Mouse (Mus musculus) CH12.LX (cell line): ENCODE data around the gene Pole2. TPM values are rescaled to one million over a fixed set of nuclear protein-coding genes. Genes with fewer than 3 reads are reported as not detected.

ENCODE experiments used
- DNase-seq: peaks from one replicate; pipeline ENCODE4 v3.0.0-alpha.2; 2013; ENCODE audit errors: extremely low read depth
- H3K27ac ChIP-seq: 2 replicates; pipeline ENCODE4 v1.5.1; 2012; ENCODE audit warnings: low read depth, mild to moderate bottlenecking, control low read depth, moderate library complexity; ENCODE audit not compliant: insufficient read depth
- H3K27me3 ChIP-seq: replicated peaks from 2 replicates; pipeline ENCODE3; 2012; ENCODE audit warnings: inconsistent platforms
- H3K36me3 ChIP-seq, 2 experiments: replicated peaks in 1 of 2; 2 replicates each; pipeline versions ENCODE3 to v1.6.1; 2012; ENCODE audit warnings: inconsistent platforms in 1 of 2, low read length in 1 of 2, mild to moderate bottlenecking in 1 of 2, mixed read lengths in 1 of 2, moderate library complexity in 1 of 2; ENCODE audit not compliant: control insufficient read depth in 1 of 2, insufficient read depth in 1 of 2
- H3K4me1 ChIP-seq, 2 experiments: 2 replicates each; pipeline ENCODE4 v1.6.1; 2012; ENCODE audit warnings: inconsistent platforms in 1 of 2, moderate library complexity in 1 of 2; ENCODE audit not compliant: insufficient read depth in 2 of 2, control insufficient read depth in 1 of 2
- H3K4me2 ChIP-seq: 2 replicates; pipeline ENCODE4 v1.6.1; 2012; ENCODE audit warnings: low read depth, mild to moderate bottlenecking, control low read depth; ENCODE audit not compliant: poor library complexity, insufficient read depth, severe bottlenecking
- H3K4me3 ChIP-seq, 3 experiments: fragments of 150-350 bp in 1 of 3; sonication (generic) in 1 of 3; replicated peaks in 1 of 3; 2 replicates each; pipeline versions ENCODE3 to v1.5.1; 2011 to 2012; ENCODE audit warnings: low read depth in 2 of 3, low read length in 2 of 3, mild to moderate bottlenecking in 2 of 3, moderate library complexity in 2 of 3, control low read depth in 1 of 3, improper control_type of control experiment in 1 of 3, inconsistent platforms in 1 of 3, mixed read lengths in 1 of 3; ENCODE audit not compliant: poor library complexity in 1 of 3
- H3K79me2 ChIP-seq: replicated peaks from 2 replicates; pipeline ENCODE4 v1.6.1; 2012; ENCODE audit warnings: mild to moderate bottlenecking, moderate library complexity; ENCODE audit not compliant: control insufficient read depth, poor library complexity, insufficient read depth, severe bottlenecking; ENCODE audit errors: extremely low read depth
- H3K9ac ChIP-seq: 2 replicates; pipeline ENCODE4 v1.6.1; 2012; ENCODE audit warnings: low read depth, mild to moderate bottlenecking, control low read depth, moderate library complexity; ENCODE audit not compliant: insufficient read depth
- H3K9me3 ChIP-seq: replicated peaks from 2 replicates; pipeline ENCODE3; 2012; ENCODE audit warnings: low read length, inconsistent platforms, mixed read lengths
- CHD1 ChIP-seq: IDR thresholded peaks from 2 replicates; pipeline ENCODE4 v1.6.1; 2012; ENCODE audit warnings: low read depth, low read length, improper control_type of control experiment, inconsistent platforms
- CHD2 ChIP-seq: IDR thresholded peaks from 2 replicates; pipeline ENCODE4 v1.6.1; 2011; ENCODE audit warnings: low read length, improper control_type of control experiment
- E2F4 ChIP-seq: IDR thresholded peaks from 2 replicates; pipeline ENCODE4 v1.6.1; 2011; ENCODE audit warnings: low read depth, low read length, improper control_type of control experiment; ENCODE audit not compliant: insufficient replicate concordance
- ELF1 ChIP-seq: IDR thresholded peaks from 2 replicates; pipeline ENCODE4 v1.6.1; 2014; ENCODE audit warnings: low read depth, mild to moderate bottlenecking, inconsistent platforms, low read length, improper control_type of control experiment
- ETS1 ChIP-seq: conservative IDR thresholded peaks from 2 replicates; pipeline ENCODE4 v1.6.1; 2012; ENCODE audit warnings: low read depth, mild to moderate bottlenecking, inconsistent platforms, low read length, improper control_type of control experiment, moderate library complexity
- HCFC1 ChIP-seq: IDR thresholded peaks from 2 replicates; pipeline ENCODE4 v1.6.1; 2012; ENCODE audit warnings: low read depth, mild to moderate bottlenecking, inconsistent platforms, low read length, improper control_type of control experiment
- IRF4 ChIP-seq: IDR thresholded peaks from 2 replicates; pipeline ENCODE4 v1.6.1; 2014; ENCODE audit warnings: low read depth, mild to moderate bottlenecking, inconsistent platforms, low read length, improper control_type of control experiment
- JUND ChIP-seq: conservative IDR thresholded peaks from 2 replicates; pipeline ENCODE4 v1.6.1; 2011; ENCODE audit warnings: low read depth, low read length, improper control_type of control experiment
- MAX ChIP-seq: IDR thresholded peaks from 2 replicates; pipeline ENCODE4 v1.6.1; 2011; ENCODE audit warnings: low read length, improper control_type of control experiment
- MEF2A ChIP-seq: IDR thresholded peaks from 2 replicates; pipeline ENCODE4 v1.6.1; 2014; ENCODE audit warnings: low read depth, mild to moderate bottlenecking, inconsistent platforms, low read length, improper control_type of control experiment, borderline replicate concordance
- MXI1 ChIP-seq: IDR thresholded peaks from 2 replicates; pipeline ENCODE4 v1.6.1; 2011; ENCODE audit warnings: mild to moderate bottlenecking, low read depth, low read length, improper control_type of control experiment
- NELFE ChIP-seq: IDR thresholded peaks from 2 replicates; pipeline ENCODE4 v1.6.1; 2011; ENCODE audit warnings: low read depth, low read length, improper control_type of control experiment
- NRF1 ChIP-seq: IDR thresholded peaks from 2 replicates; pipeline ENCODE4 v1.6.1; 2014; ENCODE audit warnings: low read depth, mild to moderate bottlenecking, inconsistent platforms, low read length, improper control_type of control experiment, moderate library complexity
- POLR2A ChIP-seq: IDR thresholded peaks from 2 replicates; pipeline ENCODE4 v1.6.1; 2011; ENCODE audit warnings: low read depth, mild to moderate bottlenecking, improper control_type of control experiment, low read length
- POLR2AphosphoS2 ChIP-seq: IDR thresholded peaks from 2 replicates; pipeline ENCODE4 v1.6.1; 2011; ENCODE audit warnings: low read depth, low read length, improper control_type of control experiment
- RAD21 ChIP-seq: IDR thresholded peaks from 2 replicates; pipeline ENCODE4 v1.6.1; 2011; ENCODE audit warnings: low read depth, mild to moderate bottlenecking, low read length, improper control_type of control experiment, moderate library complexity
- RCOR1 ChIP-seq: conservative IDR thresholded peaks from 2 replicates; pipeline ENCODE4 v1.6.1; 2012; ENCODE audit warnings: low read depth, mild to moderate bottlenecking, inconsistent platforms, low read length, improper control_type of control experiment
- TBP ChIP-seq: conservative IDR thresholded peaks from 2 replicates; pipeline ENCODE4 v1.6.1; 2011; ENCODE audit warnings: low read depth, low read length, improper control_type of control experiment
- TCF12 ChIP-seq: IDR thresholded peaks from 2 replicates; pipeline ENCODE4 v1.6.1; 2014; ENCODE audit warnings: low read depth, mild to moderate bottlenecking, inconsistent platforms, low read length, improper control_type of control experiment
- UBTF ChIP-seq: IDR thresholded peaks from 2 replicates; pipeline ENCODE4 v1.6.1; 2012; ENCODE audit warnings: low read depth, mild to moderate bottlenecking, inconsistent platforms, low read length, improper control_type of control experiment, moderate library complexity
- USF2 ChIP-seq: conservative IDR thresholded peaks from 2 replicates; pipeline ENCODE4 v1.6.1; 2011; ENCODE audit warnings: low read depth, low read length, improper control_type of control experiment
- ZMIZ1 ChIP-seq: IDR thresholded peaks from 2 replicates; pipeline ENCODE4 v1.6.1; 2012; ENCODE audit warnings: low read depth, mild to moderate bottlenecking, inconsistent platforms, low read length, improper control_type of control experiment
- ZNF384 ChIP-seq: IDR thresholded peaks from 2 replicates; pipeline ENCODE4 v1.6.1; 2012; ENCODE audit warnings: low read depth, low read length, improper control_type of control experiment, inconsistent platforms
- dilution Hi-C: fragments of 300-500 bp; cut with MboI; formaldehyde crosslinking; loops from 2 replicates; pipeline ENCODE4 v1.14.3; 2020; ENCODE audit warnings: low sequenced_read_pairs; ENCODE audit not compliant: extremely low pct_unique_long_range_greater_than_20kb, extremely low pct_ligation_motif_present
- in situ Hi-C: fragments of 300-500 bp; cut with MboI; formaldehyde crosslinking; loops from 3 replicates; pipeline ENCODE4 v1.14.3; 2019; ENCODE audit warnings: low sequenced_read_pairs, low pct_ligation_motif_present, low pct_unique_long_range_greater_than_20kb, mixed read lengths
- polyA plus RNA-seq: library from polyadenylated mRNA; unstranded; fragments of >175 nt; gene quantifications from 2 replicates; pipeline ENCODE4 v1.2.1, GENCODE M21; 2012; ENCODE audit warnings: low read depth; ENCODE audit not compliant: insufficient read length
- total RNA-seq, 2 experiments: library from RNA; depleted of rRNA; stranded (reverse); fragments of 300-350 nt in 1 of 2; fragments of >200 nt in 1 of 2; gene quantifications; 2 replicates each; pipeline ENCODE4 v1.2.3; 2012 to 2014

Gene Pole2
- total RNA-seq (2012; rRNA removed) (32.6 and 38.3 TPM in 2 replicates), total RNA-seq (2014; rRNA removed) (143 and 148 TPM in 2 replicates), polyA plus RNA-seq (37.1 and 37.3 TPM in 2 replicates)

- peaks cover 10% of the 10 kb centered on the region; the same call in 1 of the 2 replicates for H3K79me2 ChIP-seq
- peak within 1 kb of the TSS; percentile 86 for H3K4me2 ChIP-seq
- H3K27me3 ChIP-seq: no peaks in the 10 kb centered on the region
- peaks cover 2 to 31% of the 10 kb centered on the region in 2 experiments; a peak in 3 of 4 replicates for H3K4me1 ChIP-seq
- no peaks in the 10 kb centered on the region for H3K9me3 ChIP-seq
- in situ Hi-C loops: no loop called here
- DNase-seq: peak; percentile 81
- peaks cover 4 to 28% of the 10 kb centered on the region in 2 experiments for H3K36me3 ChIP-seq
- H3K27ac ChIP-seq: peak within 1 kb of the TSS; percentile 35; the same call in 1 of the 2 replicates
- dilution Hi-C loops: no loop called here
- TF ChIP-seq NELFE: peak; percentile 79
- TF ChIP-seq ELF1: peak; percentile 54; the same call in 1 of the 2 replicates
- TF ChIP-seq ETS1: peak; percentile 0; the same call in 1 of the 2 replicates
- 0 out of 2 replicates have a peak, but pooled peaks have one; percentile 61 for TF ChIP-seq UBTF
- TF ChIP-seq POLR2AphosphoS2: peak; percentile 56; the same call in 1 of the 2 replicates
- peak; percentile 40; the same call in 1 of the 2 replicates for TF ChIP-seq MEF2A
- TF ChIP-seq ZMIZ1: peak; percentile 82; the same call in 1 of the 2 replicates
- peak; percentile 84 for TF ChIP-seq TBP
- no peak for TF ChIP-seq CHD1
- peak; percentile 38; the same call in 1 of the 2 replicates for TF ChIP-seq MXI1
- peak; percentile 72 for TF ChIP-seq TCF12
- TF ChIP-seq CHD2: 0 out of 2 replicates have a peak, but pooled peaks have one; percentile 25
- TF ChIP-seq NRF1: peak; percentile 53
- TF ChIP-seq ZNF384: 0 out of 2 replicates have a peak, but pooled peaks have one; percentile 19
- TF ChIP-seq IRF4: no peak; the same call in 1 of the 2 replicates
- peak; percentile 87; the same call in 1 of the 2 replicates for TF ChIP-seq E2F4
- no peak for TF ChIP-seq JUND
- TF ChIP-seq RCOR1: 0 out of 2 replicates have a peak, but pooled peaks have one; percentile 66
- TF ChIP-seq RAD21: no peak
- TF ChIP-seq POLR2A: peak; percentile 92
- TF ChIP-seq USF2: no peak
- peak; percentile 51 for TF ChIP-seq HCFC1
- TF ChIP-seq MAX: peak; percentile 23; the same call in 1 of the 2 replicates
- H3K4me3 ChIP-seq: peak within 1 kb of the TSS; percentile 70 to 75 (median 71)
- peak within 1 kb of the TSS; percentile 31 for H3K9ac ChIP-seq
These were observed at the start of gene Pole2 for GRCm38 (mm10) chr12:69227776-69228466. Gene Pole2 (minus strand): TSS chr12:69228195.
